Mouse (Mus musculus) ES-Bruce4 (cell line): ENCODE data around the gene Chic2.

Experiments used
- EP300 ChIP-seq: IDR thresholded peaks from 2 replicates; pipeline ENCODE4 v1.6.1; 2011; ENCODE audit warnings: low read depth, low read length; ENCODE audit not compliant: insufficient read depth
- POLR2A ChIP-seq: IDR thresholded peaks from one replicate; pipeline ENCODE4 v1.8.1; 2011; ENCODE audit warnings: low read length; ENCODE audit not compliant: insufficient read depth

DNA sequence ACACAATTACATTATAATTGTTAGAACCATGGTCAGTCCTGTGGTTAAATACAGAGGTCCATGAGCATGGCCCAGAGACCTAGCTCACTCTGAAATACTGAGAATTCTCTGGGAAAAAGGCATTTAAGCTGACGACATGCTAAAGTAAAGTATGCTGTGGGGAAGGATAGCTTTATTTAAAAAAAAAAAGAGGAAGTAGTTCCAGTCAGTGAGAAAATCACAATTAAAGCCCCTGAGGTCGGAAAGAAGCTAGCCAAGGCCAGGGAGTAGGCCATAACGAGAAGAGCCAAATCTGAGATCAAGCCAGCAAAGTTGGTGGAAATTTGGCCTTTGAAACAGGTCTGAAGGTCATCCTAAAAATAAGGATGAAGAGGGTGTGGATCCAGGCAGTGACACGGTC lies 6.5 kb upstream of the Chic2 start:
- TF ChIP-seq POLR2A (no peak), EP300 (no peak)
